In the genomic region with DNA sequence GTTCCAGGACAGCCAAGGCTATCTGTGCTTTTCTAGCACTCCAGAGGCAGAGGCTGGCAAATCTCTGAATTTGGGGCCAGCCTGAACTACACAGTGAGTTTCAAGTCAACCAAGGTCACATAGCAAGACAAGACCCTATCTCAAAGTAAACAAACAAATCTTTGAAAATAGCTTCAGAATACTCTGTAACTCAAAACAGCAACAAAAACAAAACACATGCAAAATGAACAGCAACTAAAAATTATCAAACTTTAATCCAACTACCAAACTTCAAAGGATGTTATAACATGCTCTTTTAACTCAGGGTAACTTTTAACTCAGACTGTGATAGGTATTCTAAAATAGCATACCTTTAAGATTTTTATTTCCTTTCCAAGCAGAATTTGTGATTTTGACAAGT, we compare ENCODE assay signal across 19 mouse cellular contexts. TPM values are rescaled to one million over a fixed set of nuclear protein-coding genes. Genes with fewer than 3 reads are reported as not detected.
DNase-seq lines count a peak whose midpoint lies in the region; ATAC-seq lines count a peak whose summit lies in the region.
"Had no signal": no experiment of that assay in that cellular context is flagged by ENCODE, and none has a peak within 500 bp of the region (broad histone marks: within the 10 kb centered on the region; RNA-seq: fewer than 3 reads in every experiment).

No protein-coding gene starts in this region.

- H3K4me1 ChIP-seq in forebrain, embryonic 14.5 days (ENCODE audit: control insufficient read depth, insufficient read depth, low read length): peaks cover 13% of the 10 kb centered on the region; the same call in 1 of the 2 replicates
- peaks cover 17% of the 10 kb centered on the region for H3K4me1 ChIP-seq in forebrain, embryonic 12.5 days
- H3K4me1 ChIP-seq in limb, embryonic 11.5 days (ENCODE audit: control insufficient read depth, insufficient read depth, low read length): no peaks in the 10 kb centered on the region
- H3K4me1 ChIP-seq in limb, embryonic 10.5 days: peaks cover 19% of the 10 kb centered on the region
- H3K4me1 ChIP-seq in limb, embryonic 13.5 days: peaks cover 6% of the 10 kb centered on the region; the same call in 1 of the 2 replicates
- peaks cover 30% of the 10 kb centered on the region for H3K4me1 ChIP-seq in neural tube, embryonic 13.5 days (replicated peaks)
- no peaks in the 10 kb centered on the region; the same call in 1 of the 2 replicates for H3K4me1 ChIP-seq in liver, embryonic 11.5 days (replicated peaks; ENCODE audit: control insufficient read depth, insufficient read depth, low read length)

- DNase-seq in forebrain, embryonic 14.5 days (ENCODE audit: low spot score): no peak
- no peak for DNase-seq in limb, embryonic 11.5 days (ENCODE audit: low spot score)
- DNase-seq in limb, embryonic 10.5 days (ENCODE audit: low spot score): no peak
- DNase-seq in ovary, postnatal 14 days (ENCODE audit: low spot score): no peak
- DNase-seq in liver, embryonic 11.5 days (ENCODE audit: low spot score): no peak
- DNase-seq: adrenal gland, postnatal 10 days; cerebellum, adult 2 months; heart, adult 11 months; kidney, adult 18-20 months; kidney, postnatal 14 days; liver, embryonic 13.5 days; right cerebral cortex, postnatal 25 days had no signal

- no peak overlapping the region for H3K4me3 ChIP-seq in forebrain, embryonic 14.5 days (ENCODE audit: low read depth, low read length)
- H3K4me3 ChIP-seq in forebrain, embryonic 12.5 days (replicated peaks): no peak overlapping the region
- H3K4me3 ChIP-seq in limb, embryonic 11.5 days (ENCODE audit: low read depth, low read length): no peak overlapping the region
- no peak overlapping the region for H3K4me3 ChIP-seq in limb, embryonic 10.5 days
- H3K4me3 ChIP-seq in limb, embryonic 13.5 days: no peak overlapping the region
- H3K4me3 ChIP-seq in neural tube, embryonic 13.5 days: 0 out of 2 replicates have a peak overlapping the region, but pooled peaks have one; percentile 4
- H3K4me3 ChIP-seq in liver, embryonic 11.5 days (ENCODE audit: low read depth, low read length): no peak overlapping the region

- no peak overlapping the region for H3K27ac ChIP-seq in forebrain, embryonic 14.5 days (ENCODE audit: low read depth, low read length)
- H3K27ac ChIP-seq in forebrain, embryonic 12.5 days: no peak overlapping the region
- no peak overlapping the region for H3K27ac ChIP-seq in limb, embryonic 11.5 days (replicated peaks; ENCODE audit: low read depth, low read length)
- H3K27ac ChIP-seq in limb, embryonic 10.5 days: no peak overlapping the region
- no peak overlapping the region for H3K27ac ChIP-seq in limb, embryonic 13.5 days
- no peak overlapping the region for H3K27ac ChIP-seq in neural tube, embryonic 13.5 days (replicated peaks)
- no peak overlapping the region for H3K27ac ChIP-seq in liver, embryonic 11.5 days (ENCODE audit: low read depth, low read length)
- H3K27ac ChIP-seq: embryonic facial prominence, embryonic 12.5 days; liver, embryonic 13.5 days; lung, embryonic 15.5 days; stomach, postnatal 0 days had no signal

- H3K4me2 ChIP-seq in forebrain, embryonic 14.5 days (ENCODE audit: low read length): peak overlapping the region; percentile 28; the same call in 1 of the 2 replicates
- no peak overlapping the region for H3K4me2 ChIP-seq in forebrain, embryonic 12.5 days
- peak overlapping the region; percentile 7; the same call in 1 of the 2 replicates for H3K4me2 ChIP-seq in limb, embryonic 11.5 days (ENCODE audit: low read depth, severe bottlenecking)
- peak overlapping the region; percentile 21; the same call in 1 of the 2 replicates for H3K4me2 ChIP-seq in limb, embryonic 13.5 days (replicated peaks)
- peak overlapping the region; percentile 39 for H3K4me2 ChIP-seq in neural tube, embryonic 13.5 days
- H3K4me2 ChIP-seq in liver, embryonic 11.5 days: no peak overlapping the region

- no peaks in the 10 kb centered on the region for H3K9me3 ChIP-seq in forebrain, embryonic 14.5 days (replicated peaks; ENCODE audit: control insufficient read depth, low read length)
- no peaks in the 10 kb centered on the region for H3K9me3 ChIP-seq in forebrain, embryonic 12.5 days
- no peaks in the 10 kb centered on the region for H3K9me3 ChIP-seq in limb, embryonic 11.5 days (ENCODE audit: control insufficient read depth, low read length)
- H3K9me3 ChIP-seq in limb, embryonic 10.5 days (replicated peaks): no peaks in the 10 kb centered on the region
- no peaks in the 10 kb centered on the region for H3K9me3 ChIP-seq in limb, embryonic 13.5 days
- no peaks in the 10 kb centered on the region for H3K9me3 ChIP-seq in neural tube, embryonic 13.5 days
- H3K9me3 ChIP-seq in liver, embryonic 11.5 days (ENCODE audit: control insufficient read depth, low read length): no peaks in the 10 kb centered on the region
- H3K9me3 ChIP-seq: embryonic facial prominence, embryonic 12.5 days; liver, embryonic 13.5 days; lung, embryonic 15.5 days had no signal

- no peak overlapping the region for H3K9ac ChIP-seq in forebrain, embryonic 14.5 days (ENCODE audit: low read length)
- no peak overlapping the region for H3K9ac ChIP-seq in forebrain, embryonic 12.5 days
- H3K9ac ChIP-seq in limb, embryonic 11.5 days (ENCODE audit: low read length): no peak overlapping the region
- no peak overlapping the region for H3K9ac ChIP-seq in limb, embryonic 13.5 days
- no peak overlapping the region for H3K9ac ChIP-seq in neural tube, embryonic 13.5 days
- H3K9ac ChIP-seq in liver, embryonic 11.5 days (ENCODE audit: low read depth, low read length): no peak overlapping the region
- H3K9ac ChIP-seq: embryonic facial prominence, embryonic 12.5 days; liver, embryonic 13.5 days; lung, embryonic 15.5 days had no signal

- ATAC-seq in forebrain, embryonic 14.5 days: no peak
- ATAC-seq in forebrain, embryonic 12.5 days (ENCODE audit: low FRiP score): no peak
- no peak for ATAC-seq in limb, embryonic 11.5 days (ENCODE audit: insufficient number of reproducible peaks, low FRiP score, low TSS enrichment, low read depth)
- no peak for ATAC-seq in limb, embryonic 13.5 days (ENCODE audit: low FRiP score, low read depth)
- no peak for ATAC-seq in neural tube, embryonic 13.5 days (ENCODE audit: low read depth)
- ATAC-seq in liver, embryonic 11.5 days (replicated peaks; ENCODE audit: low FRiP score): no peak

- no peaks in the 10 kb centered on the region for H3K27me3 ChIP-seq in forebrain, embryonic 14.5 days (replicated peaks; ENCODE audit: control insufficient read depth, insufficient read depth, low read length)
- no peaks in the 10 kb centered on the region for H3K27me3 ChIP-seq in forebrain, embryonic 12.5 days
- no peaks in the 10 kb centered on the region for H3K27me3 ChIP-seq in limb, embryonic 11.5 days (ENCODE audit: control insufficient read depth, insufficient read depth, low read length)
- H3K27me3 ChIP-seq in limb, embryonic 10.5 days (ENCODE audit: low read depth, poor library complexity, severe bottlenecking): no peaks in the 10 kb centered on the region
- no peaks in the 10 kb centered on the region for H3K27me3 ChIP-seq in limb, embryonic 13.5 days
- H3K27me3 ChIP-seq in neural tube, embryonic 13.5 days: no peaks in the 10 kb centered on the region
- H3K27me3 ChIP-seq in liver, embryonic 11.5 days (replicated peaks; ENCODE audit: control insufficient read depth, insufficient read depth, low read length): no peaks in the 10 kb centered on the region
- H3K27me3 ChIP-seq: CH12.LX; embryonic facial prominence, embryonic 12.5 days; liver, embryonic 13.5 days; lung, embryonic 15.5 days had no signal

- H3K36me3 ChIP-seq in forebrain, embryonic 14.5 days (ENCODE audit: control insufficient read depth, insufficient read depth, low read length): peaks cover 4% of the 10 kb centered on the region; the same call in 1 of the 2 replicates
- H3K36me3 ChIP-seq in forebrain, embryonic 12.5 days (replicated peaks): 0 out of 2 replicates have a peak, but pooled peaks cover 6% of the 10 kb centered on the region
- no peaks in the 10 kb centered on the region for H3K36me3 ChIP-seq in limb, embryonic 11.5 days (ENCODE audit: control insufficient read depth, insufficient read depth, low read length)
- peaks cover 4% of the 10 kb centered on the region; the same call in 1 of the 2 replicates for H3K36me3 ChIP-seq in limb, embryonic 10.5 days
- peaks cover 9% of the 10 kb centered on the region; the same call in 1 of the 2 replicates for H3K36me3 ChIP-seq in limb, embryonic 13.5 days
- peaks cover 12% of the 10 kb centered on the region; the same call in 1 of the 2 replicates for H3K36me3 ChIP-seq in neural tube, embryonic 13.5 days
- H3K36me3 ChIP-seq in liver, embryonic 11.5 days (ENCODE audit: control insufficient read depth, insufficient read depth, low read length): no peaks in the 10 kb centered on the region
- H3K36me3 ChIP-seq: liver, embryonic 13.5 days had no signal

RNA-seq across cellular contexts. Expression of a gene that starts 2.0 kb away (rescaled TPM):
- polyA plus RNA-seq in forebrain, embryonic 14.5 days (2014; fragmentation: Nextera tagmentation; extraction: Ambion mirVana): 44.0 and 45.2 TPM in 2 replicates
- 31.4 and 32.3 TPM in 2 replicates for polyA plus RNA-seq in forebrain, embryonic 12.5 days (2016; fragmentation: Nextera tagmentation; extraction: Ambion mirVana)
- 17.7 and 21.4 TPM in 2 replicates for polyA plus RNA-seq in limb, embryonic 11.5 days (2014; fragmentation: Nextera tagmentation; extraction: Ambion mirVana)
- 9.4 and 13.6 TPM in 2 replicates for polyA plus RNA-seq in limb, embryonic 10.5 days (2016; fragmentation: Nextera tagmentation; extraction: Ambion mirVana)
- 15.9 and 17.4 TPM in 2 replicates for polyA plus RNA-seq in limb, embryonic 13.5 days (2015; fragmentation: Nextera tagmentation; extraction: Ambion mirVana)
- 33.6 and 34.8 TPM in 2 replicates for polyA plus RNA-seq in neural tube, embryonic 13.5 days (2015; fragmentation: Nextera tagmentation; extraction: Ambion mirVana)
- polyA plus RNA-seq in liver, embryonic 11.5 days (2014; fragmentation: Nextera tagmentation; extraction: Ambion mirVana): 6.9 and 8.4 TPM in 2 replicates

Comparison
In these comparisons a context has a peak if more than half of its experiments do, and no peak if none do; other contexts are left out.
1. H3K4me2 ChIP-seq: peak in forebrain, embryonic 14.5 days (single experiment), limb, embryonic 11.5 days (single experiment), limb, embryonic 13.5 days (single experiment) and neural tube, embryonic 13.5 days (single experiment); none in forebrain, embryonic 12.5 days (single experiment) and liver, embryonic 11.5 days (single experiment).